In the genomic region with DNA sequence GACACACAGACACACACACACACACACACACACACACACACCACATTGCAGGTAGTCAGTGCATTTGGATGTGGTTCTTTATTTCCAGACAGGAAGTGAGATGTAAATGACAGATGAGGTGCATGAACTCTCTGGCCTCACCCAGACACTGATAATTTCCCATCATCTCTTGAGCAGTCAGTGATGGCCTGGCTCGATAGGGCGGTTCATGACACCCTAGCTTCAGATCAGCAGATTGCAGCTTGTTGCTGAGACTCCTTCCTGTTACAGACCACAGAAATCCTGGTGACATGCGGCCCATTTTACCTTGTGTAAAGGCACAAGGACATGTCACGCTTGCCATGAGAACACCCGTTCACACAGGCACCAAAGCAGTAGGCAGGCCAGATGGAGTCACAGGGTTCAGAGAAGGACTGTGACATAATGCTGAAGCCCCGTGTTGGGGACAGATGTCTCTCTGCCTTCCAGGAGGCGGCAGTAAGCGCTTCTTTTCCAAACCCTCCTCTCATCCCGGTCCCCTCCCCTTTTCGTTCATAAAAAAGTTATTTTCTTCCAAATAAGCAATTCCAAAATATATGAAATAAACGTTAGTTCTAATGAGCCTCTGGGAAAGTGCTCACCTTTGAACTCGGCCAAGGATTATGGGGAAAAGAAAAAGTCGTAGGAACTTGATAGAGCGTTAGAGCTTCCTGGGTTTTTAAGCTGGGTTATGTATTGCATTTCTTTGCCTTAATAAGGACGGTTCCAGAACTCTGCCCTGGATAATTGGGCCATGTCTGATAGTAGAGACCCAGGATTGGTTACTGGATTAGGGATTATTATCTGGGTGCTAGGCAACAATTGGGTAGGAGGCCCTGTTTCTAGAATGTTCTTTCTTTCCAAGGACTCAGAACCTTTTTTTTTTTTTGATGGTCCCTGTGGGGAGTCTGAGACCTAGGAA, we compare ENCODE assay signal across 14 mouse cellular contexts. TPM values are rescaled to one million over a fixed set of nuclear protein-coding genes. Genes with fewer than 3 reads are reported as not detected.
A peak's percentile ranks its signal among the peaks of the same experiment; 100 is the strongest.
DNase-seq lines count a peak whose midpoint lies in the region; ATAC-seq and TF ChIP-seq lines count a peak whose summit lies in the region.
"Had no signal": no experiment of that assay in that cellular context is flagged by ENCODE, and none has a peak within 500 bp of the region (broad histone marks: within the 10 kb centered on the region; RNA-seq: fewer than 3 reads in every experiment).

No protein-coding gene starts in this region.

- no peak overlapping the region for H3K9ac ChIP-seq in intestine, postnatal 0 days (ENCODE audit: low read depth, low read length)
- H3K9ac ChIP-seq in intestine, embryonic 15.5 days, result no peak overlapping the region
- H3K9ac ChIP-seq: forebrain, embryonic 15.5 days had no signal

- ATAC-seq in intestine, postnatal 0 days, result no peak
- ATAC-seq in intestine, embryonic 15.5 days, result no peak
- ATAC-seq: forebrain, embryonic 15.5 days had no signal

- no peaks in the 10 kb centered on the region for H3K27me3 ChIP-seq in intestine, postnatal 0 days (replicated peaks; ENCODE audit: control insufficient read depth, insufficient read depth, low read length)
- no peaks in the 10 kb centered on the region for H3K27me3 ChIP-seq in intestine, embryonic 15.5 days (replicated peaks)
- H3K27me3 ChIP-seq: forebrain, embryonic 15.5 days had no signal

- peak; percentile 17; the same call in 1 of the 2 replicates for TF ChIP-seq CTCF in intestine, postnatal 0 days (IDR thresholded peaks at IDR 0.05; ENCODE audit: low read depth)
- no peak for TF ChIP-seq CTCF in cortical plate, adult 2 months (IDR thresholded peaks at IDR 0.05; ENCODE audit: extremely low read depth, insufficient read depth, low read length)

- H3K27ac ChIP-seq in intestine, postnatal 0 days (ENCODE audit: low read depth, low read length), result no peak overlapping the region
- H3K27ac ChIP-seq in intestine, embryonic 15.5 days, result no peak overlapping the region
- peak overlapping the region; percentile 62; the same call in 1 of the 2 replicates for H3K27ac ChIP-seq in cortical plate, adult 2 months (ENCODE audit: insufficient read depth, low read length)
- H3K27ac ChIP-seq: forebrain, embryonic 15.5 days; macrophage had no signal

- H3K4me3 ChIP-seq in intestine, postnatal 0 days (ENCODE audit: low read depth, low read length), result no peak overlapping the region
- H3K4me3 ChIP-seq in intestine, embryonic 15.5 days (replicated peaks), result no peak overlapping the region
- no peak overlapping the region for H3K4me3 ChIP-seq in cortical plate, adult 2 months (ENCODE audit: insufficient read depth, low read length)
- H3K4me3 ChIP-seq: forebrain, embryonic 15.5 days had no signal

- 68% methylated on average over 15 of the region's 15 CpGs for WGBS in intestine, postnatal 0 days
- WGBS in intestine, embryonic 15.5 days, result 61% methylated on average over 15 of the region's 15 CpGs

- no peaks in the 10 kb centered on the region for H3K9me3 ChIP-seq in intestine, postnatal 0 days (ENCODE audit: control insufficient read depth)
- H3K9me3 ChIP-seq in intestine, embryonic 15.5 days, result no peaks in the 10 kb centered on the region
- H3K9me3 ChIP-seq: forebrain, embryonic 15.5 days had no signal

- no peaks in the 10 kb centered on the region for H3K36me3 ChIP-seq in intestine, postnatal 0 days (ENCODE audit: control insufficient read depth, insufficient read depth)
- no peaks in the 10 kb centered on the region for H3K36me3 ChIP-seq in intestine, embryonic 15.5 days
- H3K36me3 ChIP-seq: forebrain, embryonic 15.5 days had no signal

- DNase-seq in thymus, postnatal 0 days (ENCODE audit: low spot score), result peak; percentile 40
- DNase-seq in thymus, adult 18-20 months, result no peak
- DNase-seq in frontal cortex, postnatal 14 days (ENCODE audit: low spot score in 2 of 2), result no peak
- no peak for DNase-seq in spleen, adult 12 weeks (ENCODE audit: low spot score)
- DNase-seq: cerebellum, adult 9-10 months; heart, adult 18-20 months; heart, postnatal 14 days; kidney, adult 11 months; spleen, adult 18-20 months had no signal

- no peak for TF ChIP-seq POLR2A in cortical plate, adult 2 months (IDR thresholded peaks at IDR 0.05; ENCODE audit: extremely low read depth, insufficient read depth, low read length)

- H3K4me1 ChIP-seq in intestine, postnatal 0 days (replicated peaks; ENCODE audit: control insufficient read depth, insufficient read depth, low read length), result no peaks in the 10 kb centered on the region
- H3K4me1 ChIP-seq in intestine, embryonic 15.5 days (replicated peaks), result 0 out of 2 replicates have a peak, but pooled peaks cover 6% of the 10 kb centered on the region
- peaks cover 7% of the 10 kb centered on the region; the same call in 1 of the 2 replicates for H3K4me1 ChIP-seq in cortical plate, adult 2 months (ENCODE audit: control insufficient read depth, insufficient read depth, low read length)
- H3K4me1 ChIP-seq: forebrain, embryonic 15.5 days had no signal

- H3K4me2 ChIP-seq in intestine, postnatal 0 days (replicated peaks; ENCODE audit: low read depth), result no peak overlapping the region
- H3K4me2 ChIP-seq in intestine, embryonic 15.5 days (replicated peaks), result no peak overlapping the region
- H3K4me2 ChIP-seq: forebrain, embryonic 15.5 days had no signal

RNA-seq across cellular contexts. Expression of a gene that starts 26.0 kb away (rescaled TPM):
- 7.4 and 8.7 TPM in 2 replicates for polyA plus RNA-seq in intestine, postnatal 0 days (2015; fragmentation: Nextera tagmentation; extraction: Ambion mirVana)
- polyA plus RNA-seq in intestine, embryonic 15.5 days (2015; fragmentation: Nextera tagmentation; extraction: Ambion mirVana), result 3.8 and 4.0 TPM in 2 replicates
- 1.6 and 2.4 TPM in 2 replicates for polyA plus RNA-seq in thymus, postnatal 0 days (2015; fragmentation: Nextera tagmentation; extraction: Ambion mirVana)
- polyA plus RNA-seq in cortical plate, adult 2 months (2012; rRNA removed), result 70.1 and 76.0 TPM in 2 replicates
